Mouse (Mus musculus): Measurements from ENCODE around the gene Adam10. TPM values are rescaled to one million over a fixed set of nuclear protein-coding genes. Genes with fewer than 3 reads are reported as not detected.

Gene Adam10
- total RNA-seq (2022): 10 to 100 TPM; 67.9 to 80.4 (median 71.5) TPM

DNA sequence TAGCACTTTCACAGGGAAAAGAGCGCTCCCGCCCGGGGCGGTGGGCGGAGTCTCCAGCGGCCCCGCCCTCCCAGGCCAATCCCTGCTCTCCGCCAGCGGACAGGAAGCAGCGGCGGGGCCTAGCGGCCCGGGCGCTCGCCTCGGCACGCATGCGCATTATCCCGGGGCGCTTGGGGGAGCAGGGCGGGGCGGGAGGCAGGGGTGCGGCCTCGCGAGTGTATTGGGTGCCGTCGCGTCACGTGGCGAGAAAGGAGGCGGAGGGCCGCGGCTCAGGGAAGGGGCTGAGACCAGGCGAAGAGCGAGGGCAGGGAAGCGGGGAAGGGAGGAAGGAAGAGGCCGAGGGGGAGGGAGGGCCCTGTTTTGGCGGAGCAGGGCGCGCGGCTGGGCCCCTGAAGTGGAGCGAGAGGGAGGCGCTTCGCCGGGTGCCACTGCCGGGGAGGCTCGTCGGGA is at the start of gene Adam10:
Adam10 (plus strand) TSS at position 316 of the 450 bp plus-strand sequence.
- DNase-seq (ENCODE audit: low spot score in 2 of 2): peak; percentile 86 to 97

DNA sequence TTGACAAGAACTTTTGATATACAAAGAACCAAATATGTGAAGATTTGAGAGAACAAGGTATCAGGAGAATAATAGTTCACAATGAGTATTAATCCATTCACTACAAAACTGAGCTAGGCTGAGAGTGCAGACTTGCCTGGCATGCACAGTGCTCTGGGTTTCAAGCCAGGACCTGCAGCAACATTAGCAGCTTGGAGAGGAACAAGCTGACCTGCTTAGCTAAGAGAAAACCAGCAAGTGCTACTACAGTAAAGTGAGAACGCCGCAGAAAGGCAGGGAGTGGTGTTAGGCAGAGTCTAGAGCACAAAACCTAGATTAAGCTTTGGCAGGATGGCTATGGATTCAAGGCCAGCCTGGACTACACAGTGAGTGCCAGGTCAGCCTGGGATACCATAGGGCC is 49.1 kb upstream of the Adam10 start:
- DNase-seq (ENCODE audit: low spot score in 2 of 2): no peak

DNA sequence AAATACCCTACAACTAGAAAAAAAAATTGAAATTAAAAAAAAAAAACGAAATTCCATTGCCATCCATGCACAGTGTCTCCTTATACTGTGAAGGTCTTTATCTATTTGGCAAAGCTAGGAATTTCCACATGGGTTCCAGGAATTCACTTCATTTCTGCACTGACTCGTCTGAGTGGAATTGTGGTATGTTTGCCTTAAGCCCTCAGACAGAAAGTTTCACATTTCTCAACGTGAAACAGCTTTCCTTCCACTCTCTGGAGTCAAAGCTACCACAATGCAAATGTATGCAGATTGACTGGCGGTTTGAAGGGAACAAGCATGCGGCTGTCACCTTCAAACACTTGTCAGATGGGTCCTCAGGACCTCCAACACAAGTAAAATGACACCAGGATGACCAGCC is 47.1 kb upstream of the Adam10 start:
- DNase-seq (ENCODE audit: low spot score in 2 of 2): no peak

DNA sequence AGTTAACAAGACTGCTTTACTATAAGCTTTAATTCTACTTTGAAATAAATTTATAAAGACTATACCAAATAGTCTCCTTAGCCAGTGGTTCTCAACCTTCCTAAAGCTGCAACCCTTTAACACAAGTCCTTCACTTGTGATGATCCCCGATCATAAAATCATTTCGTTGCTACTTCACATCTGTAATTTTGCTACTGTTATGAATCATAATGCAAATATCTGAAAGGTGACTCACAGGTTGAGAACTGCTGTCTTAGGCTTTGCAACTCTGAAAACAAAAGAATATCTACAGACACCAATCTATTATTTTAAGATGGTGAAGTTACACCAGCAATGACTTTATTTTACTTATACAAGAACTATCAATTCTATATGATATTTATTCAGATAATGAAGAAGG is 42.0 kb upstream of the Adam10 start:
- DNase-seq (ENCODE audit: low spot score in 2 of 2): no peak

DNA sequence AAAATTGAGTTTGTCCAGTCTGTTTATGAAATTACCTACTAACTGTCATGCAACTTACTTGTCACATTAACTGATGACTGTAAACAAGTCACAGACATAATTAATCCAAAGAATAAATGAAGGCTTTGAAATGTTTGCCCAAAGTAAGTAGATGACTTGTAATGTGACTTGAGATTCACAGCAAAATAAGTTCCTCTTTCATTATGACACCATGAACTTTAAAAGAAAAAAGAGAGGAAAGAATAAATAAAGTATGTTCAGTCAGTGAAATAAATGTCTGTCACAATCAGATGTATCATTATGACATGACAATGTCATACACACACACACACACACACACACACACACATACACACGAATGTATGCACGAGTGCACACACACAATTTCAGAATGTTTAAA is 28.5 kb upstream of the Adam10 start:
- DNase-seq (ENCODE audit: low spot score in 2 of 2): no peak

DNA sequence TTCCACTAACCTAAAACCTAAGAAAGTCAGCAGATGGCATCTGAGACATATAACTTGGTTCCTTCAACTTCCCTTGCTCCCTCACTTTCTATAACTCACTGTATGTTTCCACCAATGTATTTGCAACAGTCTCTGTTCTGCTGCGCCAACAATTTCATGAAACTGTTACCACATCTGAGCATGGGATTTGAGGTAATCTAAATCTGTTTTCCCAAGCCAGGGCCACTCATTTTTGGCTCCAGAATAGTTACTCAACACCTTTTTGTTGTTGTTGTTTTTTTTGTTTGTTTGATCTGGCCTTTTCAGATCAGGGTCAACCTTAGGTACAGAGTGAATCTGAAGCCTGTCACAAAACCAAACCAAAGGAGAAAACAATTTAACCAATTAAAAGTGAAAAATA is 27.8 kb upstream of the Adam10 start:
- DNase-seq (ENCODE audit: low spot score in 2 of 2): no peak

DNA sequence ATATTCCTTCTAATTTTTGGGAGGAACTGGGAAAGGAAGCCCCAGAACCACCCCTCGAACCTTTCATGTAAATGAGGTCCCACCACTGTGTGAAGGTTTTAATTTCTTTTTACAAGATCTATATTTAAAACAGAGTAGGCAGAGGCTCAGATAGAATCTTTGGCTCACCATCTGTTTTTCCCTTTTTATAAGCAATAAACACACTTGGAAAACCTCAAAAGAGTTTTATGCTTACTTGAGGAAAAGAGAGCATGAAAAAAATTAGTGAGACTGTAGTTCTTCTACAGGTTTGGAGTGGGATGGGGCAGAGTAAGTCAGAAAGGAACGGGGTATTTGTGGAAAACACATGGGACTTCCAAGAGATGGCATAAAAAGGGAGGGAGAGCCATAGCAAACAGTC is 26.6 kb upstream of the Adam10 start:
- no peak for DNase-seq (ENCODE audit: low spot score in 2 of 2)

DNA sequence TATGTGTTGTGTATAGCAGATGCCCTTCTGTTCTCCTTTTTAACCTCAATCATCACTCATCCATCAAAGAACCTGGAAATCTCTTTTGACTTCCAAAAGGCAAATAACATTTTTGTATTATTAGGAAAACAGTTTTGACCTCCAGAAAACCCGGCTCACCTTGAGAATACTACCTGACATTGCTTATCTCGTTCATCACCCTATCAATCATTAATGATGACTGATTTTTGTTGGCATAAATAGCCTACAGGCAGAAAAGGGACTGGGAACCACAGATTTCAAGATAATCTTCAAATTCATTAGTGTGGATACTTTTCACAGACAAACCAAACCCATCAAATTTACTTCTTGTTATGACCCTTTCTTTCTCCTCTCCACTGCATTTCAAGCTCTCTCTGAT is 24.9 kb upstream of the Adam10 start:
- no peak for DNase-seq (ENCODE audit: low spot score in 2 of 2)

DNA sequence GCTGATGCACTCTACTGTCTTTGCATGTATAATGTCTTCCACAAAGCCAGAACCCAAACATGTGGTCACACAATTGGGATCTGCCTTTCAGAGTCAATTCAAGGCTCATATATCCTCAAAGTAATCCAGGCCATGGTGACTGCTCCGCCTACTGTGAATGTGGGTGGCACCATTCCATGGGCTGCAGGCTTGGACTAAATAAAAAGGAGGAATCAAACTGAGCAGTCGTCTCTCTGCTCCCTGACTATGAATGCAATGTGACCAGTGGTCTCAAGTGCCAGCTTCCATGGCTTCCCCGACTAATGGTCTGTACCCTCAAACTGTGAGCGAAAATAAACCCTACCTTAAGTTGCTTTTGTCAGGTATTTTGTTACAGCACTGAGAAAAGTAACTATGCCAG is 24.3 kb upstream of the Adam10 start:
- DNase-seq (ENCODE audit: low spot score in 2 of 2): no peak

DNA sequence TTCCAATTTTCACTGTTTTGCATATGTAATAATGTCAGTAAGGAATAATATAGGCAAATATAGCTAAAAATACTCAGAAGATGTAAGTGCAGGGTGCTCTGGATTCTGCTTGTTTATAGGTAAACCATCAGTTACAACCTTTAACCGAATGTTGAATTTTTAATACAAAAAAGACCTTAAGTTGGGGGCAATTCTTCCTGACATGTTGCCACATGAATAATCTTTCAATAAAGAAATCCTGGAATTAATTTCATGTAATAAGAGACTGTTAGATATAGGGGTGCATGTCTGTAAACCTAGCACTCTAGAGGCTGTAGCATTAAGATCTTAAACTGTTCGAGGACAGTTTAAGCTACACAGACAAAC is 23.1 kb upstream of the Adam10 start:
- no peak for DNase-seq (ENCODE audit: low spot score in 2 of 2)

DNA sequence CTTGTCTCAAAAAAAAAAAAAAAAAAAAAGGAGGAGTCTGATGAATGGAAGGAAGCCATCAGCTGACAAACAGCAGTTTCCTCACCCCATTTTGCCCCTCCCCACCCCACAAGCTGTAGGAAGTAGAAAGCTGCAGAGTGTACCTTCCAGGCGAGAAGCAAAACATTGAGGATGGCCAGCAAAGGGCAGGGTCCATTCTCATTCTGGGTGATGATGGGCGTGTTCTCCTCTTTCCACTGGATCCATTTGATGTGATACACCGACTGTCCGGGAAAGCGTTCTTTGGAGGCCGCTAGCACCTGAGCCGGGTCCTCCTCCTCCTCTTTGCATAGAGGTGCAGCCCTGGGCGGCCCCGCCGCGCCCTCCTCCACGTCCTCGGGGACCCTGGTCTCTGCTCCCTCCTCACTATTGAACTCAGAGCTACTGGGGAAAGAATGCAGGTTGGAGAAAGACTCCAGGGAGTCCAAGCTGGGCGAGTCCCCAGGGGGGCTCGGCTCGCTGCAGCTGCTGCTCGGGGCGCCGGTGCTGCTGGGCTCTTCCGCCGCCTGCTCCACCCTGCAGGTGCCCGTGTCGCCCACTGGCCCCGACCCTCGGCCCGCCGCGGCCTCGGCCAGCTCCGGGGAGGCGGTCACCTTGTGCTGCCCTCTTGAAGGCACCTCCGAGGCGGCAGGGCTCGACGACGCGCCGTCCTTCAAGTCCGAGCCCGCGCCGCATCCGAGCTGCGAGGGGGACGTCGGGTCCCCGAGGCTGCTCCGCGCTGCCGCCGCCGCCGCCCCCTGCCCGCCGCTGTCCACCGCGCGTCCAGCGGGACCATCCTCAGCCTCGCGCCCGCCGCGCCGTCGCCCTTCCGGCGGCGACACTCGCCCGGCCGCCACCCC is 22.4 kb upstream of the Adam10 start, which contains the start of gene Gm10642:
Gm10642 (plus strand) TSS at position 122 of the 878 bp plus-strand sequence.
- DNase-seq (ENCODE audit: low spot score in 2 of 2): peak; percentile 47 to 50

DNA sequence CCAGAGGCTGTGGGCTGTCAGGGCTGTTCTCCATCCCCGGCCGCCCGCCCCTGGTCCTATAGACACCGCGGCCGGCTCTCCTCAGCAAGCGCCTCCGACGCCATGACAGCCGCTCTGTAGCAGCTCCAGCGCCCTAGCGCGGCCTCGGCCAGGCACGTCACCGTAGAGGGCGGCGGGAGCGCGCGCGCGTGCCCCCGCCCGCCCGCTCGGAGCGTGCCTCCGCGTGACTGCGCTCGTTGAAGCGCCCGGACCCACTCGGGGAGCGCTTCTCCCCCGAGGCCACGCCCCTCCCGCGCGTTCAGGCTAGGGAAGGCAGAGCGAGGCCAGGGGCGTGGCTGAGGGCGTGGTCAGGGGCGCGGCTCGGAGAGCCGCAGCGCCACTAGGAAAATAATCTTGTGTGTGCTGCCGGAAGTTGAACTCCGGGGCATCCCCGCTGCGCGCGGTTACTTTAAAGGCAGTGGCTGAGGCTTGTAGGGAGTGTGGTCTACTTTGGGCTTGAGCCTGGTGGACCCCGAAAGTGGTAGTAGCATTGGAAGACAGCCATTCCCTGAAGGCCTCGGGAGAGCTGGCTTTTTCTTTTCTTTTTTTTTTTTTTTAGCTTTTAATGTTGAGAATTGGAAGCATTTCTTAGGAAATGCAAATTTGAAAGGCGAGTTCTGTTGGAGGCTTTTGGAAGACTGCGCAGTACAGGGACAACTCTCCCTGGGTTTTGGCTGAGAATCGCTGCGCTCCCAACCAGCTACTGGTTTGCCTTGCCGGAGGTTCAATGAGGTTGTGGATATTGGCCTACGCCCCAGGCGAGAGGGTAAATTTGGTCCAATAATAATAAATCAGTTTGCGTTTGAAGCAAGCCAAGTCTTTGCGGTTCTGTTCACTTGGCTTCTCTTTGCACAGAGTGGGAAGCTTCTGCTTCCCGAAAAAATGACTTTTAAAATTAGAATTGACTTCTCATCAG is 21.5 kb upstream of the Adam10 start, which contains the start of gene Mindy2:
Mindy2 (minus strand) TSS at position 162 of the 955 bp plus-strand sequence.
- DNase-seq (ENCODE audit: low spot score in 2 of 2): peak; percentile 85 to 96

DNA sequence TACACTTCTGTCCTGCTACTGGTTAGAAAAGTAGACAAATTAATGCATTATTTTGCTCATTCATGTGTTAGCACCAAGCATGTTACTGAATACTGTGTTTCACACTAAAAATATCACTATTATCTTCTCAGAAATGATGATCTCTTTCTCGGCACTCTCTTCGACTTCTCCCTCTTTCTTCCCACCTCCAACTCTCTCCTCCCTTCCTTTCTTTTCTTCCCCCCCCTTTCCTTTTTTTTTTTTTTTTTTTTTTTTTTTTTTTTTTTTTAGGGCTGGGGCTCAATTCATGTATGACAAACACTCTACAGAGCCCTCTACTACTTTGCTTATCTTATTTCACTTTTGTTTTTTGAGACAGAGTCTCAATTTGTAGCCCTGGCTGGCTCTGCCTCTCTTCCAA is 20.5 kb upstream of the Adam10 start:
- DNase-seq (ENCODE audit: low spot score in 2 of 2): no peak

DNA sequence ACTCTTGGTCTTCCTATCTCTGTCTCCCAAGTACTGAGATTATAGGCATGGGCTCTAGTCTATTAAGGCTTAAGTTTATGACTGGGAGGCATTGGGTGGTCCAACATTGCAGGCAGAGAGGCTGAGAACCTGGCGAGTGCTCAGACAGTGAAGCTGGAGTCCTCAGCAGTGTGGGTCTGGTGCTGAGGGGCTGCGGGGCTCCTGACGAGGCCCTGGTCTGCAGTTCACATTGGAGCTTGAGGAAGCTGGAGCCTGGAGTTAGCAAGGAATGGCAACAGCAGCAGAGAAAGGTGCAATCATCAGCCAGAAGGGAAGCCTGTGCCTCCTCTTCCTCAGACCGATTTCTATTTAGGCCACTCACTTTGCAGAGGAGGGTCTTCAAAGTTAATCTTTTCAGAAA is 13.9 kb upstream of the Adam10 start:
- DNase-seq (ENCODE audit: low spot score in 2 of 2): no peak

DNA sequence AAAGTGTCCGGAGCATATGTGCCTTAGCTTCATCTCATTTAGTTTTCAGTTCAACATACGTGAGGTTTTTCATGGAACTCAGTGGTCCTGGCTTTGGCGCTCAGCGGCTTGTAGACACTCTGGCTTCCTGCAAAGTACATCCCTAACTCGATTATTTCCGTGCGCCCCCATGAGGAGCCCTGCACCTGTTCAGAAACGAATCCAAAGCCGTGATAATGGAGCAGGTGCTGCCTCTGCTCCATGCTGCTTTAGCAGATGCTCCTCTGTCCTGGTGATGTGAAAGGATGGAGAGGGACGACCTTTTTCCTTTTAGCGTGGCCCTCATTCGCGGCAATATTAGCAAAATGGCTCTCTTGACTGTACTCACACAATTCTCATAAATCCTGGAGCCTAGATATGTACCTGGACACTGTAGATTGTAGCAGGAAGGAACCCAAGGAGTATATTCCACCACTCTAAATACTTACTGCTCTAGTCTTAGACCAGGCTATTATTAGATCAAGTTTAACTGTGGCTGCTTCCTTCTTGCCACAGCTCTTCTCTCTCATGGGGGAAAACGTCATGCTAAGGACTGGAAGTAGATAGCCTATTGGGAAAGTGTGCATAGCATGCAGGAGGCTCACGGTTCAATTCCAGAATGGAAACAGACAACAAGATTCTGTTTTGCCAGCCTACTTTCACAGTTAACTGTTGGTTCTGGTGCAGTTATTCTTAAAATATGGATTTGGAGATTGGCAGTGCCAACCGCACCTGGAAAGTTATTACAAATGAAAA is 13.2 kb upstream of the Adam10 start:
- DNase-seq (ENCODE audit: low spot score in 2 of 2): no peak

DNA sequence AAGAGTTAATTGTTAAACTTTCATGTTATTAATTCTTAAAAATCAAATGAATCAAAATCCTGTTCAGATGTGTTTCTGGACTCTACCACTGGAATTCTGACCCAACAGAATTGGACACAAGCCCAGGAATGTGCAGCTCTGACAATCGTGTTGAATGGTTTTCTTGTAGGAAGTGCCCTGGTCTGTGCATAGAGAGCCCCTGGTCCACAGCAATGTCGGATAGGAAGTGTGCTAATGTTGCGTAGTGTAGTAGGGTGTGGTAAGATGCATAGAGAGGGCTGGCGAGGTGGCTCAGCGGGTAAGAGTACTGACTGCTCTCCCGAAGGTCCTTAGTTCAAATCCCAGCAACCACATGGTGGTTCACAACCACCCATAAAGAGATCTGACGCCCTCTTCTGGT is 12.0 kb upstream of the Adam10 start:
- no peak for DNase-seq (ENCODE audit: low spot score in 2 of 2)

DNA sequence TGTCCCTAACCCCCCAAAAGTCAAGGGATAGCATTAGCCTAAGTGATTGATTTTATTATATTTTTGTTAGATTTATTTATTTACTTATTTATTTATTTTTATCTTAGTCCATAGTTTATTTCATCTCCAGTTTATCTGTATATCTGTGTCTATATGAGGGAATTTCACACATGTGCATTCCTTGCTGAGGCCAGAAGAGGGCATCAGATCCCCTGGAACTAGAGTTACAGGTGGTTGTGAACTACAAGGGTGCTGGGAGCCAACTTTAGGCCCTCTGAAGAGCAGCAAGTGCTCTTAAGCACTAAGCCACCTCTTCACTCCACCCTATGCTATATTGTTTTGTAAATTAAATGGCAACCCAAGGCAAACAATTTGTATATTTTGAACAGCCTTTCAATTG is 10.7 kb upstream of the Adam10 start:
- DNase-seq (ENCODE audit: low spot score in 2 of 2): no peak

DNA sequence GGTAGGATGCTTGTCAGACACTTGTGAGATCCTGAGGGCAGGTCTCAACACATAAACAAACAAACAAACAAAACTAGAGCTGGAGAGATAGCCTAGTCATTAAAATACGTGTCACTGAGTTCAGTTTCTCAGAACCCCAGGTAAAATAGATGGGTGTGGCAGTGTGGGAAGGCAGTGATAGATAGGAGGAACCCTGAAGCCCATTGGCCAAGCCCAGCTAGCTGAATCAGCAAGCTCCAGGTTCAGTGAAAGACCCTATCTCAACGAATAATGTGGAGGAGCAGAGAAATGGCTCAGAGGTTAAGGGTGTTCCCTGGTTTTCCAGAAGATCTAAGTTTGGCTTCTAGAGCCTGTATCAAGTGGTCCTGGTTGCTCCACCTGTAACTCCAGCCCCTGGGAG is 9.6 kb upstream of the Adam10 start:
- DNase-seq (ENCODE audit: low spot score in 2 of 2): no peak

DNA sequence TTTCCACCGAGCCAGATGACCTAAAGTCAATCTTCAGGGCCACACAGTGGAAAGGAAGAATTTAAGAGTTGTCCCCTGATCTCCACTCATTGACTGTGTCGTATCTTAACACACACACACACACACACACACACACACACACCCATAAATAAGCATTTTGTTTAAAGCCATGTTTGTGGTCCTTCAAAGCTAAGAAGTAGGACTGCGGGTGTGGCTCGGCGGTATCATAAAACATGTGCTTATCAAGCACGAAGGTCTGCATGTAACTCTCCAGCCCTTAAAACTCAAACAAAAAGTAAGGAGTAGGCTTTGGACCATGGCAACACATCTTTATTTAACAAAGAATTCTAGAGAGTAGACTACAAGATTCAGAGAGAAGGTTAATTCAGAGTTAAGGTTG is 8.4 kb upstream of the Adam10 start:
- no peak for DNase-seq (ENCODE audit: low spot score in 2 of 2)

DNA sequence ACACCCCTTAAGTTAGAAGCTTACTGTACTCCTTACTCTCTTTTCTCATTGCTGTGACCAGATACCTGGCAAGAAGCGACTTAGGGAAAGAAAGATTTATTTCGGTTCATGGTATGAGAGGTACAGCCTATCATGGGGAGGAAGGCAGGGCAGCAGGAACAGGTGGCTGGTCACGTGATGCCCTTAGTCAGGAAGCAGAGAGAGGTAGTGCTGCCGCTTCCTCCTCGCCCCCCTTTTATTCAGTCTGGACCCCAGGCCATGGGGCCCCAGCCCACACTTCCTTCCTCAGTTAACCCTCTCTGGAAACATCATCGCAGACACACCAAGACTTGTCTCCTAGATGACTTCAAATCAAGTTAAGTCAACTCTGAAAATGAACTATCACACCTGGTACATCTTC is 7.5 kb upstream of the Adam10 start:
- no peak for DNase-seq (ENCODE audit: low spot score in 2 of 2)
